Mouse (Mus musculus): ENCODE measurements around the gene Zbtb20.

Gene Zbtb20

GRCm38 (mm10) chr16:43286783-43287383 is 411.2 kb downstream of the Zbtb20 start:
- no peak for DNase-seq (ENCODE audit: low read depth, low spot score)

DNA sequence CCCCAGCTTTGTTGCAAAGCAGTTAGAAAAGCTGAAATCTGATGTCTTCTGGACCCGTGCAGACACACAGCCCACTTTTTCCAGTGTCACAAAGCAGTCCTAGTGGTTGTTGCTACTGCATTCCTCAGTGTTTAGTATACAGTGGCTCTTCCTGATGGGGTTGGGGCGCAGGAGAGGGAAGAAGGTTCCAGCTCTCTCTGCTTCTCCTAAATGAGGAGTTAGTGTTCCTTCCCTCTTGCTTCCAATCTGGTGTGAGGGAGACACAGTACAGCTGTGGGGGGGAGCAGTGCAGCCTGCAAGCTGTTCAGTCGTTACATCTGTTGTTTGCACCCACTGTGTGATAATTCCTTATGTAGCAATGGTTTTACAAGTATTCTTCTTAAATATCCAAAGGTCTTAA is 415.7 kb downstream of the Zbtb20 start:
- no peak for DNase-seq (ENCODE audit: low read depth, low spot score)

DNA sequence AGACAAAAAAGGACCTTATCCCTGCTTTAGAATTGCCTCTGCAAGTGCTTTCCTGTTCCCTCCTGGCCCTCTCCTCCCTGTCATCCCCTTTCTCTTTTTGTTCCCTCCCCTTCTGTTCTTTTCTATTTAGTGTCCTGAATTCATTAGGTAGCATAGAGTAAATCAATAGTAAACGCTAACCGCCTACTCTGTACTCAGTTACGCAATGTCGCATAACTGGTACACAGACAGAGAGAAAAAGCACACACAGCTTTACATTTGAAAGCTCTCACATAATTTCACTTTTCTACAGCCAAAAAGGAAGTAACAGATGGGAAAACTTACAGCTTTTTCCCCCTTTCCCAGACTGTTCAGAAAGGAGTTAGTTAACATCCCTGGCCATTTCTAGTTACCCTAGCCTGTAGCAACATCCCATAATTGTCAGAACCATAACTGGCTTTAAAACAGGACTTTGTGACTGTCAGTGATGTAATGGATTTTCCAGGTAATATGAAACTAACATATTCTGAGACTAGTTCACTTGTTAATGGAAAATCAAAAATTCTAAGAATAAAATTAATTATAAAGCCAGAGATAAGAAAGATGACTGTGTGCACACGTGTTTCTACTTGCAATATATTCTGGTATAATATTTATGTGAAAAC is 422.4 kb downstream of the Zbtb20 start:
- no peak for DNase-seq (ENCODE audit: low read depth, low spot score)

DNA sequence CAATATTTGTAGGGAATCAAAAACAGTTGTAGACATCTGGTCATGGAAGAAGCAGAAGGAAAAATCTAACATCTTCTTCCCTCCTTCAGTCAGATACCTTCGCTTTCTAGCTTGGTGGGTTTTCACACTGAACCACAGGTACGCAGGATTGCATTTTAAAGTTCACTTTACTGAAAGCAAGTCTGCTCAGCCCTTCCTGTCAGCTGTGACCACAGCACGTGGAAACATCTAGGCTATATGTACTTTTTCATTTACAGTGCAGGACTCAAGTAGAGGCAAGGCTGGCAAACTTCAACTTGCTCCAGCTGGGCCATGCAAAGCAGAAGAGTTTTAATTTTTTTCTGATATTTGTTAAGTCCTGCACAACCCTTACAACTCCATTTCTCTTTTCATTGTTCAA is 424.7 kb downstream of the Zbtb20 start:
- no peak for DNase-seq (ENCODE audit: low read depth, low spot score)

- DNase-seq (ENCODE audit: low read depth, low spot score): no peak
Observed at GRCm38 (mm10) chr16:43302171-43302570, 426.5 kb downstream of the Zbtb20 start.

DNA sequence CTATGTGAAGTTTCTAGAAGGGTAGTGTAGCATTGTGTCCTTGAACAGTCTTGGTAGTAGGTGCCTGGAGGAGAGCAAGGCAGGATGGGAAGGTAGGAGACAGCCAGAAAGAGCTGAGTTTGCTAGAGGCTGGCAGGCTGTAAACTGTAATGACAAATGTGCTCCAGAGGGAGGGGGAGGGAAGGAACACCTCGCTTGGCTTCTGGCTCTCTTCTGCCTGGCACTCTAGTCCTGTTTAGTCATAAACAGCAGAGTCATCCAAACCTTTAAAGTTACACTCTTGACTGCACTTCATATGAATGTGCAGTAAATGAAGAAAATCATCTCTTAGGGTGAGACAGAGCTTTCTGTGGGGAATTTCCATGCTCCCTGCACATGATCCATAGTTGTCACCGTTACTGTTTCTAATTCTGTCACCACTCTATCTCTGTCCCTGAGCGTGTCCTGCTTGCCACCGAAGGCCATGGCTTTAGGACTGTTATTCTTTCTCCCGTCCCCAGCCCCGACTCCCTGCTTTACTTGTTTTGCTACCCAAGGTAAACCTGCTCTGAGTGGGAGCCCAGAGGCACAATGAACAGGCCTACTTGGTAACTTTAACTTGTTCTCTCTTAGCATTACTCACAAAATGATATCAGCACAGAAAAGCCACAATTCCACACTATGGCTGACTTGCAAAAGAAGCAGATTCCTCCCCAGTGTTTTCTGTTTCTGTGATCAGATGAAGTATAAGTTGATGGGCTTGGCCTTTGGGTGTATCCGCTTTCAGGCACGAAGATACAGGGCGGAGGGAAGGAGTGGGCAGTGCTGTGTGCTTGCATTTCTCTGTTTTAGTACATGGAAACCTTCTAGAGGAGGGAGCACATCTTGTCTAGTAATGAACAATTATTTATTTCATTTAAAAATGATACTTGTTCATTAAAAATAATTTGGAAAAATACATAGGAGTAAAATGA is 427.8 kb downstream of the Zbtb20 start:
- no peak for DNase-seq (ENCODE audit: low read depth, low spot score)

DNA sequence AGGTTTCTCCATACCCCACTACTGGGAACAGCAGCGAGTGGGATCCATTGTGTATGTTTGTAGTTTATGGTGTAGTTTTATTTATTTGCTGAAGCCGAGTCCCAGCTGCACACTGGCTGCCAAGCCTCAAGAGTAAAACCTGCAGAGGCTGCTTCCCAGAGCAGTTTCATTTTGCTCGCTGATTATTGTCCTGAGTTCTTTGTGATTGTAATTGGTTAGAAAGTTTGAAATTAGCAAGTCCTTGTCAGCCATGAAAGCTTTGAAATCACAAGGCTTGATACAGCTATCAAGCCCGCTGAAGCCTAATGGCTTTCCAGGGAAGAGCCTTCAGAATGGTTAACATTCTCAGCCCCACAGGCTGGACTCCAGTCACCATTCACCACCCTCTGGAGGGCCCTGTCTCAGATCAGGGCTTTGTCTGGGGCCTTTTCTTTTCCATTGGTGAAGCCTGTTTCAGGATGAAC is 434.3 kb downstream of the Zbtb20 start:
- no peak for DNase-seq (ENCODE audit: low read depth, low spot score)

- DNase-seq (ENCODE audit: low read depth, low spot score): no peak
Observed at GRCm38 (mm10) chr16:43324009-43324408, 448.3 kb downstream of the Zbtb20 start.

- no peak for DNase-seq (ENCODE audit: low read depth, low spot score)
Observed at GRCm38 (mm10) chr16:43328221-43328620, 452.5 kb downstream of the Zbtb20 start.

- no peak for DNase-seq (ENCODE audit: low read depth, low spot score)
Observed at GRCm38 (mm10) chr16:43330206-43330605, 454.5 kb downstream of the Zbtb20 start.

GRCm38 (mm10) chr16:43331440-43331839 is 455.8 kb downstream of the Zbtb20 start:
- no peak for DNase-seq (ENCODE audit: low read depth, low spot score)

DNA sequence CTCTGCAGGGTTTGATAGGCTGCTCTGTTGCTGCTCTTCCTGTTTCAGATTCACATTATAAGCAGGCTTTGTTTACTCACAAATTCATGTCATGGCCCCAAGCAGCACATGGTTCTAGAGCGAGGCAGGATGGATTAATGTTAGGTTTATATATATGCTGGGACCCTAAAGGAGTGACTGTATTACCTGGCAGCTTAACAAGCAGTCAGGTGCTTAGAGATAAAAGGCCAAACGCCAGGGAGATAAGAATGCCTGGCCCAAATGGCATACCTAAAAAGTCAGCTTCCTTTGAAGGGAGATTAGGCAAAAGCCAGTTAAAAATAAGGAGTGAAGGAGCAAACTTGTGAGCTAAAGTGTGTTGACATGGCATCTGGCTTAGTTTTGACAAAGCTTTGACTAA is 457.1 kb downstream of the Zbtb20 start:
- no peak for DNase-seq (ENCODE audit: low read depth, low spot score)

GRCm38 (mm10) chr16:43333265-43333664 is 457.6 kb downstream of the Zbtb20 start:
- no peak for DNase-seq (ENCODE audit: low read depth, low spot score)

DNA sequence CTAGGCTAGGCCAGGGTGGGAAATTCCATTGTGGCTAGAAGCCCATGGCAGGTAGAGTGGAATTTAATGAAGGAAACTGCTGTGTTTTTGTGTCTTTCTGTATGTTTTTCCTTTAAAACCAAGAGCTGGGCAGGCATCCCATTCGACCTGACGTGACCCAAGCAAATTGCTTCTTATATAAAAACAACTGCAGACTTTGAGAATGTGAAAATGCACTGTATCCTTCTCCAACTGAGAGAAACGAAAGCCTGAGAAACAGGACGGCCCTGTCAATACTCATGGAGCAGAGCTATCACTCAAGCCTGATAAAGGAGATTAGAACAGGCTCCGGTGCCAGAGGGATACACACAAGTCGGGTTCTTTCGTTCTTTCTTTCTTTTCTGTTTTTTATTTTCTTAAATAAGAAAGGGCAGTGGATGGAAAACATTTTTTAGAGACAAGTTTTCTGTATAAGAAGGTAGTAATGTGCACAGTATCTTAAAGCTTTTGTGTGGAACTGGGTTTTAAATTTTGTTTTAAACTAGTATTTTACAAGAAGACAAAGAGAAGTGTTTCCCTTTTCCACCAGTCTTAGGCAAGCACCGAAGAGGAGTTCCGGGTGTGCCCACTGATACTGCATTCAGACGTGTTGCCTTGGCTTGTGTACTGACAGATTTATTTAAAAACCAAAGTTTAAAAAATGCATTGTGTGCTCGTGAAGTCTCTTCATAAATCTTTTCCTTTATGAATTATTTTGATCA is 458.9 kb downstream of the Zbtb20 start:
- no peak for DNase-seq (ENCODE audit: low read depth, low spot score)

- no peak for DNase-seq (ENCODE audit: low read depth, low spot score)
Observed at GRCm38 (mm10) chr16:43335151-43335823, 459.6 kb downstream of the Zbtb20 start.

GRCm38 (mm10) chr16:43335824-43336215 is 460.1 kb downstream of the Zbtb20 start:
- DNase-seq (ENCODE audit: low read depth, low spot score): no peak

DNA sequence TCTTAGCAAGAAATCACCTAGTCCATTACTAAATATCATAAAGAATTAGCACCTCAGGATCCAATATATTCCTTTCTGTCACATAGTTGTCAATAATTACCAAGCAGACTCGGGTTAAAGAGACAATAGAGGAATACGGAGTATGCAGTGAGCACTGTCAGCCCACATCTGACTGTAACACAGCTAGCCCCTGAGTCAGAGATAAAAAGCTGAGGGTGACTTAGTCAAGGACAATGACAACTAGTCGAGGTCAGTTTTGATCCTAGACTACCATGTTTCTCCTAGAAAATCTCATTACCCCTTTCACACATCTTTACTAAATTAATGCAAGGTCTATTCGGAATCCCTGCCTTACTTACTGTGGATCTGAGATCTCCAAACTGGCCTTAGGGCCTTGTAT is 465.0 kb downstream of the Zbtb20 start:
- no peak for DNase-seq (ENCODE audit: low read depth, low spot score)

DNA sequence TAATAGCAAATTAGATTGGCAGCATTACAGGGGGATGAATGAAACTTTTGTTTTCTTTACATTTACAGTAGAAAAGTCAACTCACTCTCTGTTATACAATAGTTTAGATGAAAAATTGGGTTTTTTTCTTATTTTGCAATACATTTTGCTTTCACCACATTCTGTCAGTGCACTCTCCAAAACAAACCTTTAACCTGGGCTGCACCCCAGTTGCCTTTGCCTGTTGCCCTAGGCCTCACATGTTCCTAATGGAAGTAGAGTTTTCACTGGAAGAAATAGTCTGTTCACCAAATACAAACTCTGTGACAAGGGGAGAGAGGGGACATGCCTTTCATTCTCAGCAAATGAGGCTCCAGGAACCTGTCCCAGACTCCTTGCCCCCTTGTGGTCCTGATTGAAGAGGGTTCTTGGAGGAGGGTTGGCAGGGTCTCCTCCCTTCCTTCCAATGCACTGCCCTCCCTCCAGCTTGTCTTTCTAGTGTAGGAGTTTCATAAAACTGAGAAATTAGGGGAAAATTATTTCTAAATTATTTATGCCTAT is 466.3 kb downstream of the Zbtb20 start:
- no peak for DNase-seq (ENCODE audit: low read depth, low spot score)

GRCm38 (mm10) chr16:43346094-43346493 is 470.4 kb downstream of the Zbtb20 start:
- no peak for DNase-seq (ENCODE audit: low read depth, low spot score)

GRCm38 (mm10) chr16:43355776-43356645 is 480.3 kb downstream of the Zbtb20 start:
- DNase-seq (ENCODE audit: low read depth, low spot score): peak; percentile 13
